Mouse (Mus musculus) telencephalon, adult 2 months (tissue): ENCODE results near the gene Frmd4b.

Experiments
- DNase-seq: peaks from one replicate; pipeline ENCODE4 v3.0.0-alpha.2; 2011; ENCODE audit warnings: low read depth, low spot score

The Frmd4b gene

GRCm38 (mm10) chr6:97315311-97315710, 302.0 kb downstream of the Frmd4b start:
- DNase-seq, result no peak

- no peak for DNase-seq
These were observed 304.8 kb downstream of the Frmd4b start for GRCm38 (mm10) chr6:97312545-97312939.

- DNase-seq, result no peak
These were observed 305.5 kb downstream of the Frmd4b start for GRCm38 (mm10) chr6:97311599-97312544.

- no peak for DNase-seq
These were observed 306.4 kb downstream of the Frmd4b start for GRCm38 (mm10) chr6:97310901-97311331.

- DNase-seq, result no peak
These were observed 308.2 kb downstream of the Frmd4b start for GRCm38 (mm10) chr6:97309161-97309560.

GRCm38 (mm10) chr6:97308562-97308961, 308.8 kb downstream of the Frmd4b start:
- DNase-seq, result no peak

- no peak for DNase-seq
These were observed 310.1 kb downstream of the Frmd4b start for GRCm38 (mm10) chr6:97307231-97307630.

- no peak for DNase-seq
These were observed 311.0 kb downstream of the Frmd4b start for GRCm38 (mm10) chr6:97306351-97306750.

- DNase-seq, result no peak
These were observed 311.9 kb downstream of the Frmd4b start for GRCm38 (mm10) chr6:97305491-97305890.

- no peak for DNase-seq
These were observed 312.3 kb downstream of the Frmd4b start for GRCm38 (mm10) chr6:97305010-97305409.

- DNase-seq, result no peak
These were observed 313.8 kb downstream of the Frmd4b start for GRCm38 (mm10) chr6:97303277-97304109.

GRCm38 (mm10) chr6:97302303-97302702, 315.0 kb downstream of the Frmd4b start:
- DNase-seq, result no peak

- DNase-seq, result no peak
These were observed 316.7 kb downstream of the Frmd4b start for GRCm38 (mm10) chr6:97300659-97301058.

- no peak for DNase-seq
These were observed 317.2 kb downstream of the Frmd4b start for GRCm38 (mm10) chr6:97300180-97300579.

- DNase-seq, result no peak
These were observed 320.2 kb downstream of the Frmd4b start for GRCm38 (mm10) chr6:97297151-97297550.

GRCm38 (mm10) chr6:97295866-97296527, 321.3 kb downstream of the Frmd4b start:
- no peak for DNase-seq

- no peak for DNase-seq
These were observed 321.9 kb downstream of the Frmd4b start for GRCm38 (mm10) chr6:97295416-97295815.

GRCm38 (mm10) chr6:97293667-97294569, 323.4 kb downstream of the Frmd4b start:
- DNase-seq, result no peak

- DNase-seq, result no peak
These were observed 324.4 kb downstream of the Frmd4b start for GRCm38 (mm10) chr6:97292894-97293293.

- no peak for DNase-seq
These were observed 325.2 kb downstream of the Frmd4b start for GRCm38 (mm10) chr6:97292096-97292495.
